Mouse (Mus musculus) telencephalon, adult 2 months (tissue): ENCODE results near the gene Rnase12.

ENCODE experiments used
- DNase-seq: peaks from one replicate; pipeline ENCODE4 v3.0.0-alpha.2; 2011; ENCODE audit warnings: low read depth, low spot score

Rnase12 gene

DNA sequence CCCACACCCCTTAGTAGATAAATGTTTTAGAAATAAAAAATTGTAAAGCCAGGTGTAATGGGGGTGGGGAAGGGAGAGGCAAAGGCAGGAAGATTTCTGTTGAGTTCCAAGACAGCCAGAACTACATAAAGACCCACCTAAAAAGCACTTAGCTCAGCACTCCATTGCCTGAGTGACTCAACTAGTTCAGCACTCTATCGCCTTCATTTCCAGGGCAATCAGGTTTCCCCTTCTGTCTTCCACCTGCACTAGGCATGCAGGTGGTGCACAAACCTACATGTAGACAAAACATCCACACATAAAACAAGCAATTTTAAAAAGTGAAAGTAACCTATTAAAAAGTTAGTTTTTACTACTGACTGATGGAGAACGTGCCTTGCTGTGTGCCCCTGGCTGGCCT lies 27.6 kb upstream of the Rnase12 start:
- no peak for DNase-seq

DNA sequence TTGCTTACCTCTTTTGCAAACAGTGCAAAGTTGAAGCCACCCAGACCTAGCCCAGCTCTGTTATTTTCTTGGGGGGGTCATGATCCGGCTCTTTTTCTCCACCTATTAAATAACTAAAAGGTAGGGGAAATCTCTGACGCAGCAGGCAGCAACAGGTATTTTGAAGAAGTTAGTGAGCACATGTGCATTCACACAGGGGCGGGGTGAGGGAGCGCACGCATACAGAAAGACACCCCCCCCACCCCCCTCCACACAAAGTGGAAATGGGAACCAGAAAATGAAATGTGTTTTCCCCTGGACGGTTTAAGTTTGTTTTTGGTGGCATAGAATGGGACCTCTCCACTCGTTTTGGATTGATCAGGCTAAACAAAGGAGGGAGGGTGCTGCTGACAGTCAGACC lies 26.3 kb upstream of the Rnase12 start:
- DNase-seq = no peak

DNA sequence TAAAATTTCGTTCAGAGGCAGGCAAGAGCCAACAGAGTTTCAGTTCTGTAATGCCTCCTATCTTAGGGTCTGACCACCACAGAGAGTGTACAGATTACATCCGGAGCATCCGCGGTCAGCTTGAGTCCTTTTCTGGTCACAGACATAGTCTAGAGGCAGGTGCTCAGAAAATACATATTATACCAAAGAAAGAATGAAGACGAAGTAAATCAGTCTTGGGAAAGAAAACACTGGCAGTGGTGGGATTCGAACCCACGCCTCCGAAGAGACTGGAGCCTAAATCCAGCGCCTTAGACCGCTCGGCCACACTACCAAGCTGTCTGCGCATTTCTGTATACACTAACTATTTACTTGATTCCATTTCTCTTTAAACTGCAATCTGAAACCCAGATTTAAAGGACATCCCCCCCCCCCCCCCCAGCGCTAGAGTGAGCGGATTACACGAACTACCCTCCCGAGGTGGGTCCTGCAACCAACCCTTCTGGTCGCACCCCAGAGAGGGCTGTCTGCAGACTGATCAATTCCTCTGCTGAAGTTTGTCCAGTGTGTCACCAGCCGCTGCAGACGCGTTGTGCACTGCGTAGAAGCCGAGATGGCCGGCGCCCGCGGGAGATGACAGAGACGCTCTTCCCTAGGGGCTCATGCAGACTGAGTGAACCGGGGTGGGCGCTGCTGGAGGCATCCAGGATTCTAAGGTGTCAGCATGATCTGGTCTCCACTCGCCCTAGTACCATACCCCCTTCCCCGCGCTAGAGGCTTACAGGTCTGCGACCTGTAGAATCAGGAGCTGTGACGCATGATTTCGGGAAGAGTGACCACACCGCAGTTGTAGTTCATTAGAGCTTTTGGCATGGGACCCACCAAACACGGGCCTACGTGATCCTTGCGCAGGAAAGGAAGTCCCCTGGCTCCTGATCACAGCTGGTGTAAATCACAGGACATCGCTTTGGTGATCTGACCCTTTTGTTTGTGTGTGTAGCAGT lies 25.4 kb upstream of the Rnase12 start:
- DNase-seq = no peak

DNA sequence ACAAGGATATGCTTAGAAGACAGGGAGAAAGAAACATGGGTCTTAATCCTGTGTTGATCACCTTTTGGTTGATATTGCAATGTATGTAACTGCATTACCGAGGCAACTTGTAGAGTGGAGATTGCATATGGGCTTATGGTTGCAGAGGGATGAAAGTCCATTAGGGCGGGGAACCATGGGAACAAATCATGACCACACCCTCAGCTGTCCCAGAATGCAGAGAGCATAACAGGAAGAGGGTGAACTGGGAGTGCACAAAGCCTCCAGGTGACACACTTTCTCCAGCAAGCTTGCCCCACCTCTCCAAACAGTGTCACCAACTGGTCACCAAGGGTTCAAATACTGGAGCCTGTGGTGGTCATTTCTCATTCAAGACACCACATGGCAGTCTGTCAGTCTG lies 23.6 kb upstream of the Rnase12 start:
- DNase-seq = no peak

DNA sequence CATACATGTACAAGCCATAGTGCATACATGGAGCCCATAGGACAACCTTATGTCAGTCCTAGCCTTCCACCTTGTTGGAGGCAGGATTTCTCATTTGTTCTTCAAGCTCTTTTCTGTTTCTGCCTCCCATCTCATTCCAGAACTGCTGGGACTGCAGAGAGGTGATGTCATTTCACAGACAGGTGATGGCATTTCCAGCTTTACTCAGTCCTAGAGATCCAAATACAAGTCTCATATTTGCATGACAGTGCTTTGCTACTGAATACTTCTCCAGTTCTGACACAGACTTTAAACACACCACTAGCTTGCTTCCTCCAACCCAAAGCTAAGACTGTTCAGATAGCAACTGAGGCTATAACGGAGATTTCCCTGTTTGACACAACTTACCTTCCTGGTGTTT lies 21.7 kb upstream of the Rnase12 start:
- DNase-seq = no peak

DNA sequence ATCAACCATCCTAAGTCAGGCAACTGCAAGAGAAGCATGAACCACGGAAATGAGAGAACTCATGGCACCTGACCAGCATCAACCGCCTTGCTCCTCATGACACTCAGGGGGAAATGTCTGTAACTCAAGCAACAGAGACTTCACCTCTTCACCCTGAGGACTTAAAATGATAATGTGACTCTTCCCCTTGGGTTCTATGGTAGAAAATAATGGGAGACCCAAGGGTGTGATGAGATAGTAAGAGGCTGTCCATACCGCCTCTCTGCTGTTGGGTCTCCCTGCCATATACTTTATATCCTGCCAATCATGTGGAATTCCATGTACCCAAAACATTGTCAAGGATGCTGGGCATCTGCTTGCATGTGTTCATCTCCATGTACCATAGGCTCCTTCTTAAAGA lies 16.9 kb upstream of the Rnase12 start, which contains the start of gene Olfr750:
TSS of gene Olfr750 (minus strand) at position 101 of the 400 bp plus-strand sequence.
- DNase-seq = no peak

DNA sequence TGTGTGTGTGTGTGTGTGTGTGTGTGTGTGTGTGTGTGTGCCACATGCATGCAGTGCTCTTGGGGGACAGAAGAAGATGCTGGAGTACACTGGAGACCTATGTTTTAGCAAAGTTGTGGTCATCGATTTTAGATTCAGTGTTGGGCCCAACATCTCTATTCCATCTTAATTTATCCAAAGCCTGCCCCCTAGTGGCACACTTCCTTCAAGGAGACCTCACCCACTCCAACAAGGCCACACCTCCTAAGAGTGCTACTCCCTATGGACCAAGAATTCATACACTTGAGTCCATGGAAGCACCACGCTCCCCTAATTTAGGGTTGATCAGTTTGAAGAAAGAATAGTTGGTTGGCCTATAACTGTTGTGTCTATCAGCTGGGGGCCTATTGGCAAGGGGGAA lies 12.2 kb upstream of the Rnase12 start:
- no peak for DNase-seq

DNA sequence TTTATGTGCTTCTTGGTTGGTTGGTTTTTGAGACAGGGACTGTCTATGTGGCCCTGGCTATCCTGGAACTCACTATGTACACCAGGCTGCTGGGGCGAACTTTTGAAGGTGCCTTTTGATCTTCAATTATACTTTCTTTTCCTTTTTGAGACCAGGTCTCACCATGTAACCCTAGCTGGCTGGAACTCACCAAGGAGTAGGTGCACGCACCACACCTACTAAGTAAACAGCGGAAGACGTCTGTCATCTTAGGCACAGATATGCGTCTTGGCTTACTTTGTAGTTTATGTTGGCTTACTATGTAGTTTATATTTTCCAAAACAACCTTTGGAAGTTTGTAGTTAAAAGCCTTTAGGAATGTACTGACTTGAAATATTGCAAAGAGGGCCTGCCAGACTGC lies 11.5 kb upstream of the Rnase12 start:
- DNase-seq = no peak

DNA sequence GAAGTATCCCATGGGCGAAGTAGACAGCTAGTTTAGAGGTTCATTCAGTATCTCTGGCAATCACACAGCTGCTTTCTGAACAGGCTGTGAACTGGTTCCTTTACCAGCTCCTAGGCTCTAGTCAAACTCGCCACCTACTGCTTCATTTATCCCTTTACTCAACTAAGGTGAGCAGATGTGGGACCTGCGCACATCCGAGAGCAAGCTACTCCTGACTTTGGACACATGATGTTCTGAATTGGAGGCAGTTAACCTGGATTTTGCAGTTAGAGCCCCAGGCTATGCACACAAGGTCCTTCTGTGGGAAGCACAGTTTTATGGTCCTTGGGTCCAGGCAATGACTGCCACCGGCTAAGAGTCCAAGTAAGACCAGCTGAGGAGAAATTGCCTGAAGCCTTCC lies 3.3 kb upstream of the Rnase12 start:
- DNase-seq = no peak

DNA sequence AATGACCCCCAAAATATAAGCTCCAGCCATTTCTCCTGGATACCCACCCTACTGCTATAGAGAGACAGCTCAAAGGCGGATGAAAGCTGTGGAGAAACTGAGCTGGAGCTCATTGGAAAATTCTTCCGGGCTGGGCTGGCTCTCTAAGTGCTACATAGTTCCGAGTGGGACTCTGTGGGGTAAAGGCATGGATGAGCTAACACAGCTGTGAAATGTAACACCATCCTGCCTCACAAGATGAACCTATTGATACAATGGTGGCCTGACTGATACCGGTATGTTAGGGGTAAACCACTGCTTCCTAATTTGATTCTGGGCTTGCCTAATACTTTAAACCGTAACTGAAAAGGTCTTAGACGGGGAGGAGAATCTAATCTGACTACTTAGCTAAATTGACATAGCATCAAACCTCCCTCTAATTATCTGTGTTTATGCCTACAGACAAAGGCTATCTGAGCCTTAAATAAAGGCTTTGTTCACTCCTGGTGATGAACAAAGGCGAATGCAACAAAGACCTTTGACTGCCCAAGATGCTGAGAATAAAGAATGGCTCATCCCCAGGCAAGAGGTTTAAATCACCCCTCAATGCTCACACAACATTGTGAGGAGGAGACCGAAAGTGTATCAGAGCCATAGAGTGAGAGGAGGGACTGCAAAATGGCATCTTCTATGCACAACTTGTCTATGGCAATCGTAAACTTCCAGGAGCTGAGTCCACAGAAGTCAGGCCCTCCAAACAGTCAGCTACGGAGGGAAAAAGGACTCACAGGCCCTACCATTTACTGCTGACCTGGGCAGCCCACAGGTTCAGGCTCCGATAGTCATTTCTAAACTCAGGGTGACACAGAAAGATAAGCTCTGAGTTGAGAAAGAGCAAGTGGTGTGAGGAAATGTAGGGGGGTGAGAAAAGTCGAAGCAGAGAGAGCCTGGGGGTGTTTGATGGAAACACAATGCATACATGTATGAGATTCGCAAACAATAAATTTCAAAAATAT lies 2.9 kb downstream of the Rnase12 start:
- DNase-seq = no peak

DNA sequence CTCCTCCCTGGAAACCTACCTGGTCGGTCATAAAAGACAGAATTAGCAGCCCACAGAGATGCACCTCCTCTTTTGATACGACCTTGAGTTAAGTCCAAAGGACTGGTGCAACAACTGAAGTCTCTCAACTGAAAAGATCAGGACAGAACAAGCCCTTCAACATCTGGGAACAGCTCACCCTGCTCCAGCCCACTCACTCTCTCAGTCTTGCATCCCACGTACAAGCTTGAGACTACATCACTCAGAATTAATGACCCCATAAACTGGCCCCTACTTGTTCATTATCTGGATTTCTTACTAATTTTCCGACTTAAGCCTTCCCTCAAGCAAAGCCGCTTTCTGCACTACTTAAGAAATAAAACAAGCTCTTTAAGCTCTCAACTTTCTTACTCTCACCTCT lies 4.3 kb downstream of the Rnase12 start:
- DNase-seq = no peak

DNA sequence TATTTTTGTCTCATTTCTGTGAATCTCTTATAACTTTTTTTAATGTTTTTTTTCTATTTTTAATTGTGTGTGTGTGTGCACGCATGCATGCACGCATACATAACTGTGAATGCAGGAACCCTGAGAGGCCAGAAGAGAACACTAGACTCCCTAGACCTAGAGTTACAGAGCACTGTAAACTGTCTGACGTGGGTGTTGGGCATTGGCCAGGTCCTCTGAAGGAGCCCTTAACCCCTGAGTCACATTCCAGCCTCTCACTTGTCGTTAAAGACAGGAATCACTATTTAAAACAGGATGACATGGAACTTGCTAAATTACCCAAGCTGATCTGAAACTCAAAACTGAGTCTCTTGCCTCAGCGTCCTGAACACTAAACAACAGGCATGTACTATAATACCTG lies 5.5 kb downstream of the Rnase12 start:
- DNase-seq = no peak

DNA sequence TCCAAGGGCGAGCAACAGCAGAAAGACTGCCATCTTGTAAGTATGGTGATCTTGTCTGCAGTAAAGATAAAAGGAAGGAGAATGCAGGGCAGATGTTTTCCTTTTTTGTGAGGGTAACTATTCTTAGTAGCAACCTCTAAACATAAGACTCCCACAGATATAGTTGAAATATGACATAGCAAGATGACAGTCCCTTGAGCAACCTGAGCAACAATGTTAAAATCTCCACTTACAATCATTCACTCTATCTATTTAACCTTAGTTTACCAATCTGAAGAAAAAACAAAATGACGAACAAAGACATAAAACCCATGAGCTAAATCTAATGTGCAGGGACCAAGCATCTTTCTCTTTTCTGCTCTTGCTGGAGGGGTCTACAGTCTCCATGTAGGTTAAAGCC lies 7.4 kb downstream of the Rnase12 start, which contains the start of gene Rnase11:
TSS of gene Rnase11 (minus strand) at position 101 of the 400 bp plus-strand sequence.
- DNase-seq = no peak

DNA sequence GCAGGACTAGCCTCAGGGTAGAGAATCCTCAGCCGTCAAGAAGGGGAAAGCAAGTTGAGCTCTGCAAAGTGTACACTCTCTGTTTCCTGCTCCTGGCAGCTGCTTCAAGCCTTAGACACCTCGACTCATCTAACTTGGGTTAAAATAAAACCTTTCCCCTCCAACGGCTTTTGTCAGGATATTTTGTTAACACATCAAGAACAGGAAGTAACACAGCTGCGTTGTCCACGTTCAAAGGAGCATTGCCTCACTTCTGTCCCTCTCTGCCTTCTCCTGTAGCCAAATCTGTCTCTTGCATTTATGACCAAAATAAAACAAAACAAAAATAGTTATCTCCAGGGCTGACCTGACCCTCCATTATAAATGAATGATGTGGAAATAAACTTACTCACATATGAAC lies 9.6 kb downstream of the Rnase12 start:
- DNase-seq = no peak

DNA sequence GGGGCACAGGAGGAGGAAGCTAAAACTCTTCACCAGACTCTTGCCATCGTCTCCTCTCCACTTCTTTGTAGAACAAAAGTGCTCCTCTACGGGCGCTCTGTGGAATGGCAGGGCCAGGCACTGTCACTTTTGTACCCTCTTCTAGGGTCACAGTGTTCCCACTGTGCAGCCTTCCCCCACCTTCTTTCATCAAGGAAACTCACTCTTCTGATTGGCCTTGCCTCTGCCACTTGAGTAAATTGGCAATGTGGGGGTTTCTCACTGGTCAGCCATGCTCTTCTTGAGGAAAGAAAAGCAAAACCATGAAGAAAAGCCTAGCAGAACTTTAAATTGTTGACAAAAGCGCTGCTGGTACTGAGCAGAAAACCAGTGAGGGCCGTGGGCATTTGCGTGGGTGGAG lies 15.7 kb downstream of the Rnase12 start, which contains the start of gene Rnase9:
TSS of gene Rnase9 (minus strand) at position 101 of the 400 bp plus-strand sequence.
- no peak for DNase-seq

DNA sequence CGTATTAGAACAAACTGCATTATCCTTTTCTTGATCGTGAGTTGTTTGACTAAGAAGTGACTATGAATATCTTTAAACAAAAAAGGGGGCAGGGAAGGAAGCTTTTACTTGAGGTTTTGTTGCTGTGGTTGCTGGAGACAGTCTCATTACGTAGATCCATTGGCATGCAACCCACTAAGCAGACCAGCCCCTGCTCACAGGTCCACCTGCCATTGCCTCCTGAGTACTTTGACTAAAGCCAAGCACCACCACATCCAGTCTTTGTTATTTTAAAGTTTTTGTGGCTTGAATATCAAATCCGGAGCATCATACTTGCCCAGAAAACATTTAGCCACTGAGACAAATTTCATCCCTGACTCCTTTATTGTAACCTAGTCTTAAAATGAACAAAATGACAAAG lies 21.2 kb downstream of the Rnase12 start:
- DNase-seq = no peak

DNA sequence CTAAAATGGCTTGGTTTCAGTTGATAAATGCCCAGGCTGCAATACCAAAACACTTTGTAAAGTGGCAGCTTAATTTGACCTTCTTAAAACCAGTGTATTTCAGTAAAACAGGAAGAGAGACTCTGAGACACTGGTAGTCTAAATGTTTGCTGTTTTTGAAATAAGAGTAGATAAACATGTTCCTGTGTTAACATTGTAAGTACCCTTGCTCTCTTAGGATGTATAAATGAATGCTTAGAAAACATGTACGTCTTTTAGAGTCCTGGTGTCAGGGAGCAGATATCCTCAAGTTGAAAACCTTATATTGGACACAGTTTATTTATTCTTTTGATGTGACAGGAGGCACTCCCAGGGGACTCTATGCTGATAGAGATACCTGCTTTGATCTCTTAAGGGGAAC lies 22.3 kb downstream of the Rnase12 start:
- DNase-seq = no peak

DNA sequence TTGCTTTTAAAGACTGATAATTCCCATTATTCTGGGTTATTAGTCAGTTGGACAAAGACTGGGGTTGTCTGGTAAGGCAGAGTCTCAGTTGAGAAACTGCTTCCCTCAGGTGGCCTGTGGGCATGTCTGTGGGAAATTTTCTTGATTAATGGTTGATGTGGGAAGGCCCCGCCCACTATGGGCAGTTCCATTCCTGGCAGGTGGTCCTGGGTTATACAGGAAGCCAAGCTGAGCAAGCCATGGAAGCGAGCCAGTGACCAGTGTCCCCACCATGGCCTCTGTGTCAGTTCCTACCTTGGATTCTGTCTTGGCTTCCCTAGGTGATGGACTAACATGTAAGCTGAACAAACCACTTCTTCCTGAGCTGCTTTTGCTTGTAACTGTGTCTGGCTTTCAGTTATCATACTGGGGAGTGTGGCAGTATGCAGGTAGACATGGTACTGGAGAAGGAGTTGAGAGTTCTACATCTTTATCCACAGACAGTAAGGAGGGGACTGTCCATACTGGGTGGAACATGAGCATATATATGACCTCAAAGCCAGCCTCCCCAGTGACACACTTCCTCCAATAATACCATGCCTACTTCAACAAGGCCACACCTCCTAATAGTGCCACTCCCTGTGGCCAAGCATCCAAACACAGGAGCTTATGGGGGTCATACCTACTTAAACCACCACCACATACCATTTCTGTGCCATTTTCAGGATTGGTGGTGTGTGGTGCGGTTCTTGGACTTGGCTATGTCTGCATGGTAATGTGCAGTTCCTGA lies 29.9 kb downstream of the Rnase12 start:
- DNase-seq = no peak

DNA sequence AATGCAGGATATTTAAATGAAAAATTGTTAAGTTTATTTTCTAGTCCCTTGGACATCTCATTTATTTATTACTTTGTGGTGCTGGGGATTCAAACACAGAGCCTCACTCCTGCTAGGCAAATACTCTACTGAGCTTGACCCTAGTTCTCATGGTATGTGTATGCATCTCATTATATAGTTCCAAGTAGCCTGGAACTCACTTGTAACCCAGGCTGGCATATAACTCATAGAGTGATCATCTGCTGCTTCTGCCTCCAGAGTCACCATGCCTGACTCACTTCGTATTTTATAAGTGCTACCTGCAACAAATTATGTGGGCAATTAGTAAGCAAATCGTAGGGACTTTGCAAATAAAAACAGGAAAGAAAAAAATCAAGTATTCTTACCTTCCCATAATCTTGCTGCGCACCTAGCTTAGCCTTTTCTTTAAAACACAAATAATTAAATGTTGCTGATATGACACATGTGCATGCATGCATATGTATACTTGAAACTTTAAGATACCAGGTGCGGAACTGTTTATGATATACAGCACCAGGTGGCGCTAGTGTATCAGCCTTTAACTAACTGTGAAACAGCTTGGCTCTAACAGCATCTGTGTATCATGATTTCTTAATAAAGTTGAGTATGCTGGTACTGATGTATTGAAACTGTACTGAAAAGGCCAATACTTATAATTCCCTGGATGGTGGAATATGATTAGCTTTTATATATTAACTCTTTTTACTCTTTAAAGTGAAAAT lies 30.9 kb downstream of the Rnase12 start:
- peak; percentile 63 for DNase-seq

DNA sequence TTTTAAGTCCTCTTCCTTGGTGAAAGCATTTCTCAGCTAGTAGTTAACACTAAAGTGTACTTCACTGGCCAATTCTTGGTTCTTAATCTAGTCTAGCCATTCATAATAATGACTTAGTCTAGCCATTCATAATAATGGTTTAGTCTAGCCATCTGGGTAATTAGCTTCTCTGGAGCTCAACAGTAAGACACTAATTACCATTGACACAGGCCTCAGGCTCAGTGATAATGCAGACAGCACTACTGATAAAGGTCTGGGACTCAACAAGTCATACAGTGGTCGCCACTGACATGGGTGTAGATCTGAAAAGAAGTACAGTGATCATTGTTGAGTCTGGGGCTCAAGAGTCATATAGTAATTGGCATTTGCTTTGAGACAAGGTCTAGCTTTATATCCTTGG lies 32.6 kb downstream of the Rnase12 start:
- no peak for DNase-seq

DNA sequence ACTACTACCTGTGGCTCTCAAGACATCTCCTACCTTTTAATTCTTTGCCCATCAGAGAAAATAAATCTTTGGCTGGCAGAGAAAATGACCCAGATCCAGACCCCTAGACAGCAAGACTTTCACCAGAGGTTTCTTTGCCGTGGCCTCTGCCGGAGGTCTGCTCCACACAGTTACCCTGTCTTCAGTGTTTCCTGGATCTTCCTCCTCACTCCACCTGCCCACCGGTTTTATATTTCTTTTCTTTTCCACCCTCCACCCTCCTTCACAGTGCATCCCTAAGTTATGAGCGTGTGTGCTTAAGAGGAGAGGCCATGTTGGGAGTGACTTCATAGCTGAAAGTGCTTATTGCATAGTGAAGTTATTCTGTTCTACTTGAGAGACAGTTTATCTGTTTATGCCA lies 34.0 kb downstream of the Rnase12 start:
- DNase-seq = no peak
